ENCODE assay signal across 8 mouse cellular contexts in genomic region chr17:30808866-30809660, GRCm38 (mm10).
DNase-seq lines count a peak whose midpoint lies in the region; ATAC-seq lines count a peak whose summit lies in the region.
"Had no signal": no experiment of that assay in that cellular context is flagged by ENCODE, and none has a peak within 500 bp of the region (broad histone marks: within the 10 kb centered on the region; RNA-seq: fewer than 3 reads in every experiment).

No protein-coding gene starts in this region.

- no peak for ATAC-seq in hindbrain, embryonic 14.5 days (ENCODE audit: low FRiP score)
- no peak for ATAC-seq in kidney, embryonic 14.5 days (ENCODE audit: low FRiP score, low TSS enrichment)

- H3K4me3 ChIP-seq in heart, embryonic 10.5 days = peak overlapping the region; percentile 8; the same call in 1 of the 2 replicates
- no peak overlapping the region for H3K4me3 ChIP-seq in hindbrain, embryonic 14.5 days (replicated peaks; ENCODE audit: low read length)
- no peak overlapping the region for H3K4me3 ChIP-seq in kidney, embryonic 14.5 days (ENCODE audit: low read length)
- H3K4me3 ChIP-seq: liver, embryonic 13.5 days had no signal

- no peaks in the 10 kb centered on the region for H3K27me3 ChIP-seq in heart, embryonic 10.5 days (ENCODE audit: insufficient read depth, poor library complexity, severe bottlenecking)
- H3K27me3 ChIP-seq in hindbrain, embryonic 14.5 days (ENCODE audit: control insufficient read depth, insufficient read depth, low read length) = no peaks in the 10 kb centered on the region
- no peaks in the 10 kb centered on the region for H3K27me3 ChIP-seq in kidney, embryonic 14.5 days (ENCODE audit: control insufficient read depth, insufficient read depth, low read length)
- H3K27me3 ChIP-seq: liver, embryonic 13.5 days had no signal

- no peaks in the 10 kb centered on the region for H3K36me3 ChIP-seq in heart, embryonic 10.5 days
- H3K36me3 ChIP-seq in hindbrain, embryonic 14.5 days (replicated peaks; ENCODE audit: control insufficient read depth, insufficient read depth) = no peaks in the 10 kb centered on the region
- no peaks in the 10 kb centered on the region for H3K36me3 ChIP-seq in kidney, embryonic 14.5 days (ENCODE audit: control insufficient read depth, insufficient read depth, low read length)
- H3K36me3 ChIP-seq: liver, embryonic 13.5 days had no signal

- intact Hi-C loops in left cerebral cortex, postnatal 4 days (cut with DNase I) = loop anchor here (10.0 kb wide), 1 partner anchor 64 kb away; no protein-coding TSS in a partner anchor
- intact Hi-C loops in left cerebral cortex, postnatal 36 days (cut with DNase I) = loop anchor here (5.0 kb wide), 1 partner anchor 62 kb away; no protein-coding TSS in a partner anchor

- WGBS in heart, embryonic 10.5 days = 64% methylated on average over 15 of the region's 15 CpGs
- WGBS in hindbrain, embryonic 14.5 days = 58% methylated on average over 15 of the region's 15 CpGs
- 73% methylated on average over 15 of the region's 15 CpGs for WGBS in kidney, embryonic 14.5 days

- no peak overlapping the region for H3K27ac ChIP-seq in heart, embryonic 10.5 days
- peak overlapping the region; percentile 58 for H3K27ac ChIP-seq in hindbrain, embryonic 14.5 days
- no peak overlapping the region for H3K27ac ChIP-seq in kidney, embryonic 14.5 days (ENCODE audit: low read depth, low read length)
- H3K27ac ChIP-seq: liver, embryonic 13.5 days had no signal

- H3K4me1 ChIP-seq in heart, embryonic 10.5 days = peaks cover 12% of the 10 kb centered on the region
- H3K4me1 ChIP-seq in hindbrain, embryonic 14.5 days (replicated peaks; ENCODE audit: control insufficient read depth, insufficient read depth, low read length) = peaks cover 36% of the 10 kb centered on the region
- H3K4me1 ChIP-seq in kidney, embryonic 14.5 days (ENCODE audit: control insufficient read depth, insufficient read depth, low read length) = 0 out of 2 replicates have a peak, but pooled peaks cover 4% of the 10 kb centered on the region
- H3K4me1 ChIP-seq: liver, embryonic 13.5 days had no signal

- no peak overlapping the region for H3K9ac ChIP-seq in hindbrain, embryonic 14.5 days
- H3K9ac ChIP-seq in kidney, embryonic 14.5 days (ENCODE audit: low read depth, low read length) = no peak overlapping the region
- H3K9ac ChIP-seq: liver, embryonic 13.5 days had no signal

- no peaks in the 10 kb centered on the region for H3K9me3 ChIP-seq in heart, embryonic 10.5 days
- H3K9me3 ChIP-seq in hindbrain, embryonic 14.5 days (ENCODE audit: control insufficient read depth, low read length) = no peaks in the 10 kb centered on the region
- H3K9me3 ChIP-seq in kidney, embryonic 14.5 days (ENCODE audit: control insufficient read depth, low read length) = no peaks in the 10 kb centered on the region
- H3K9me3 ChIP-seq: liver, embryonic 13.5 days had no signal

- DNase-seq in heart, embryonic 10.5 days (ENCODE audit: low spot score) = peak; percentile 70
- DNase-seq in heart, adult 9 months (ENCODE audit: low spot score in 2 of 2) = no peak
- peak; percentile 57 for DNase-seq in left cerebral cortex, postnatal 4 days
- no peak for DNase-seq in left cerebral cortex, postnatal 36 days (ENCODE audit: low spot score in 2 of 2)
- peak; percentile 62 for DNase-seq in hindbrain, embryonic 14.5 days (ENCODE audit: low spot score)
- peak; percentile 22 for DNase-seq in retina, adult 2 months (ENCODE audit: low read depth, low spot score)
- DNase-seq: liver, embryonic 13.5 days had no signal

- no peak overlapping the region for H3K4me2 ChIP-seq in hindbrain, embryonic 14.5 days (replicated peaks)
- no peak overlapping the region for H3K4me2 ChIP-seq in kidney, embryonic 14.5 days (replicated peaks; ENCODE audit: low read depth, low read length)
- H3K4me2 ChIP-seq: liver, embryonic 13.5 days had no signal

Comparison
In these comparisons a context has a peak if more than half of its experiments do, and no peak if none do; other contexts are left out.
1. DNase-seq: peak in heart, embryonic 10.5 days (single experiment), left cerebral cortex, postnatal 4 days (single experiment), hindbrain, embryonic 14.5 days (single experiment) and retina, adult 2 months (single experiment); none in heart, adult 9 months (0 of 2) and left cerebral cortex, postnatal 36 days (0 of 2).